Mouse (Mus musculus) urinary bladder, postnatal 4 days (tissue): ENCODE results near the gene Rassf3.

ENCODE experiments used
- DNase-seq, 2 experiments: peaks; one replicate each; pipeline ENCODE4 v3.0.0; 2021 to 2022; ENCODE audit warnings: low spot score in 2 of 2

Rassf3 gene

DNA sequence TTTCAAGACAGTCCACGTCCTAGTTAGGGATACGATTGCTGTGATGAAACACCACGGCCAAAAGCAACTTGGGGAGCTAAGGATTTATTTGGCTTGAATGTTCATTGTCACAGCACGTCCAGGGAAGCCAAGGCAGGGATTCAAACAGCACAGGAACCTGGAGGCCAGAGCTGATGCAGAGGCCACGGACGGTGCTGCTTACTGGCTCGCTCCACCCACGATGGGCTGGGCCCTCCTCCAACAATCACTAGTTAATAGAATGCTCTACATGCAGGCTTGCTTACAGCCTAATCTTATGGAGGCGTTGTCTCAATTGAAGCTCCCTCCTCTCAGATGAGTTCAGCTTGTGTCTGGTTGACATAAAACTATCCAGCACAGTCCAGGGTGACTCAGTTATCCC lies 108.4 kb downstream of the Rassf3 start:
- no peak for DNase-seq

DNA sequence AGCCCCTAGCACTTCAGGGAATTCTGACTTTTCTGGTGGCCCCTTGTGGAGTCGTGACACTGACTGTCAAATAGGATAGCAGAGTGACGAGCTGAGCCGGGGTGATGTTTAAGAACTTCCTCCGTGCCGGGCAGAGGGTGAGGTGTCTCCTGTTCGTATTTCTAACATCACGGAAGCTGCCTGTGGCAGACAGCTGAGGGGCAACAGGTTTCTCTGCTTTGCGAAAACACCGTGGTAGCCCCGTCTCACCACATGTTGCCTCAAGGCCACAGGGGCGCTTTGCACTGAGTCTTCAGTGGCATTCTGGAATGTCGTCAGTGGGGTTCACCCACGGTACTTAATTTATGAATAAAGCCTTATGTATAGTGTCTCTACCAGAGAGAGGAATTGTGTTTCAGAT lies 108.9 kb downstream of the Rassf3 start:
- no peak for DNase-seq

DNA sequence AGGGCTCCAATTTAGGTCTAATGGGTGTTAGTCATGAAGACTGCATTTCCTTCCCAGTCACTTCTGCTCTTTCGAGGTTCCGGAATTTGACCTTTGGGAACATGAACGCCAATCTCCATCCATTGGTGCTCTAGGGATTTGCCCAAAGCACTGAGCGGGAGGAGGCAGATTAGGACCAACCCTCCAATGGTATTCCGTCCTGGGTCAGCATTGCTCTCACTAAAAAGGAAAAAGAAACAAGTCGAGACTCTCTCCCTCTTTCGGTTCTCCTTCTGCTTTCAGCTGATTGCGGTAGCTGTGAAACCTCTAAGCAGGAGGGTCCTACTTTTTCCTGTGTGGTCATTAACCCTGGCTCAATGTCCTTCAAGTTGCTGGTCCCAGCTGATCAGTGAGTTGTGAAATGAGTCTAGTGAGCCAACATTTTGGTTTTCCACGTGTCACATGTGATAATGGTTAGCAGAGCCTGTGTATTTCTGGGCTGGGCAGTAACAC lies 110.3 kb downstream of the Rassf3 start:
- DNase-seq = no peak

GRCm38 (mm10) chr10:121364801-121365564 lies 111.2 kb downstream of the Rassf3 start, which contains the start of gene Gns:
Gns (plus strand) TSS chr10:121365090.
- DNase-seq = peak; percentile 82 to 91

GRCm38 (mm10) chr10:121364306-121364705 lies 111.8 kb downstream of the Rassf3 start:
- no peak for DNase-seq

DNA sequence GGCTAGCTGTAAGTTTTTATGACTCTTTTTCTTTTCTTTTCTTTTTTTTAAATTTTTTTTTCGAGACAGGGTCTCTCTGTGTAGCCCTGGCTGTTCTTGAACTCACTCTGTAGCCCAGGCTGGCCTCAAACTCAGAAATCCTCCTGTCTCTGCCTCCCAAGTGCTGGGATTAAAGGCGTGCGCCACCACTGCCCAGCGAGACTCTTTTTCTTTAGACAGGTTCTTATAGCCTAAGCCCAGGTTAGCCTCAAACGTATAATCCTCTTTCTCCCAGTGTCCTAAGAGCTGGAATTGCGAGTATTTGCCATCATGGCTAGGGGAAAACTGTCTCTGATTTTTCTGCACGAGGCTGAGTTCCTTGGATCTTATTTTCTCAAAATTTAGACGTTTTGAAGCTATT lies 112.9 kb downstream of the Rassf3 start:
- DNase-seq = no peak

DNA sequence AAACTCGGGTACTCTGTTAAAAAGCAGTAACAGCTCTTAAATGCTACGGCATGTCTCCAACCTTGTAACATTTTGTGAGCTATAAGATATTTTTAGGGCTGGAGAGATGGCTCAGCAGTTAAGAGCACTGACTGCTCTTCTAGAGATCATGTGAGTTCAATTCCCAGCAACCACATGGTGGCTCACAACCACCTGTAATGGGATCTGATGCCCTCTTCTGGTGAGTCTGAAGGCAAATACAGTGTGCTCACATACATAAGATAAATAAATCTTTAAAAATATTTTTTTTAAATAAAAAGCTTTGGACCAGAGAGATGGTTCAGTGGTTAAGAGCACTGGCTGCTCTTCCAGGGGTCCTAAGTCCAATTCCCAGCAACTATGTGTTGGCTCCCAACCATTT lies 115.8 kb downstream of the Rassf3 start:
- DNase-seq = no peak
